Mouse (Mus musculus): ENCODE measurements around the gene 4930451I11Rik. TPM values are rescaled to one million over a fixed set of nuclear protein-coding genes. Genes with fewer than 3 reads are reported as not detected.

Gene 4930451I11Rik
- total RNA-seq, 4 experiments from 2014 or later: 2.3 TPM; not detected in 3

DNA sequence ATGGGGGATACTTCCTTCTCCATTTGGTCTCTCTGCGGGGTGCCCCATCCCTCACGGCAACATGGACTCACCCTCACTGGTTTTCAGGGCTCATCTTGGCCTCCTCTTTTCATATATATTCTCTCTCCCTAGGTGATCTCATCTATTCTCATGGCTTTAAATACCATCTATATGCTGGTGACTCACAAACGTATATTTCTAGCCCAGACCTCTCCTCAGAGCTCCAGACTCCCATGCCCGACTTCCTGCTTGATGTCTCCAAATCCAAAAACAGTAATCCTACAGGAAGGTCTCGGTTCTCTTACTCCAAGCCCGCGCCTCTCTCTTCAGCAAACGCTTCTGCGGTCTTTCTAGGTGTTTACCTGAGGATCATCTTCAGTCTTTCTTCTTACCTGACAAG lies 11.8 kb upstream of the 4930451I11Rik start:
- no peak for DNase-seq (ENCODE audit: low spot score in 2 of 2)

DNA sequence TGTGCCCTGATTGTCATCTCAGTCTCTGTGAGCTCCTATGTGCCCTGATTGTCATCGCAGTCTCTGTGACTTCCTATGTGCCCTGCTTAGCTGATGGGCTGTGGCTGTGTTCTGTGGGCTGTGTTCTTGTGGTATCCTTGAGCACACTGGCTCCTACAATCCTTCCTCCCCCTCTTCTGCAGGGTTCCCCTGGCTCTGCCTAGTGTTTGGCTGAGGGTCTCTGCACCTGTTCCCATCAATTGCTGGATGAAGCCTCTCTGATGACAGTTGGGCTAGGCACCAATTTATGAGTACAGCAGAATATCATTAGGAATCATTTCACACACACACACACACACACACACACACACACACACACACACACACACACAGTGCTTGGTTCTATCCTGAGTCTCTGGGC lies 1.9 kb upstream of the 4930451I11Rik start:
- no peak for DNase-seq (ENCODE audit: low spot score in 2 of 2)

DNA sequence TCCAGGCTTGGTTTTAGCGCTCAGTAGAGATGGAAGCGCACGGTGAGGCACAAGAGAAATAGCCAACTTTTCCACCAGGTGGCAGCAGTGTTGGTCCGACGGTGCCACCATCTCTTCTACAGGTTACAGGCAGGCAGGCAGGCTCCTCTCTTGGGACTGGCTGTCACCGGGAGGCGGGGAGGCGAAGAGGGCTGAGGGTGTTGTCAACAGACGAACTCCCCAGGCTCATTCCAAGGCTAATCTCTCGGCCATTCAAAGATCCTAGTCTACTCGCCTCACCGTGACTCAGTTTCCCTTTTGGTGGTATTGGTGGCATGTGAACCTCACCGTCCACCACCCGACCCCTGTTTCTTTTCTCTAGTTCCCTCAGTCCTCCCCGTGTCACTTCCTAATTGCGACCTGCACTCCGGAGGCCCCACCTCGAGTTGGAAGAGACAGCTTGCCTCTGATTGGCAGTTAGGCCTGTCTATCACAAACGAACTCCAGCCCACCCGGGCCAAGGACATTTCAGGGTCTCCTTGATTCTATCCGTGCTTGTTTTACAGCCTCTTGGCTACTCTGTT lies 678 bp upstream of the 4930451I11Rik start:
- peak; percentile 61 to 64 for DNase-seq (ENCODE audit: low spot score in 2 of 2)

- DNase-seq (ENCODE audit: low spot score in 2 of 2): no peak
Measured at GRCm38 (mm10) chr7:126825952-126826351, 5.5 kb downstream of the 4930451I11Rik start.

DNA sequence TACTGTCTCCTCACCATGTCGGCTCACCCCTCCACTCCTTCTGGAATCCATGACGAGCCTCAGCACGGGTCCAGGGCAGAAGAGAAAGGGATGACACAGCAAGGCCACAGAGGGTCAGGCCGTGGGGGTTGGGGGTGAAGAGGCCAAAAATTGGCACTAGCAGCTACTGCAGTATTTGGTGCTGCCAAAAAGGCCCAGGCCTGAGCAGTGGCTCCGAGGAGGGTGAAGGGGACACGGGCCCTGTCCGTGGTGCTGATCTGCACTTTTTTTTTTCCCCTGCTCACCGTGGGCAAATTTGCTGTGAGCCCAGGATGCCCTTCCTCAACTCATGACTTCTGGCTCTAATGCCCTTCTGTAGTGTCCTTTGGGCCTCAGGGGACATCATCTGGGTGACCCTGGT lies 6.0 kb downstream of the 4930451I11Rik start:
- DNase-seq (ENCODE audit: low spot score in 2 of 2): no peak

DNA sequence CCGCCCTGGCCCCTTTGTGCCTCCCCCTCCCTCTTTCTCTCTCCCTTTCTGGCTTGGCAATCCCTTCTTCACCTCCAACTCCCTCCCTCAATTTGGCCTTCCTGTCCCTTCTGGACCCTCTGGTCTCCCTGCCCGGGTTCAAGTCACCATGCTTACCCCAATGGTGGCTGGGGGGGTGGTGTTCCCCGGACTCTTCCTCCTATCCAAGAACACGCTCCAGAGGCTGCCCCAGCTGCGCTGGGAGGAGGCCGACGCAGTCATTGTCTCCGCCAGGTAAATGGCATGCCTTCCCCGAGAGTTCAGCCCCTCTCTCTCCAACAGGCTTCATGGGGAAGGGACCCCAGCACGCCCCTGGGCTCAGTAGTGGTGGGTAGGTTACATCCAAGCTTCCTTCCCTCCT lies 7.5 kb downstream of the 4930451I11Rik start:
- DNase-seq (ENCODE audit: low spot score in 2 of 2): no peak

GRCm38 (mm10) chr7:126823202-126823711 lies 8.2 kb downstream of the 4930451I11Rik start:
- no peak for DNase-seq (ENCODE audit: low spot score in 2 of 2)

GRCm38 (mm10) chr7:126822741-126823140 lies 8.7 kb downstream of the 4930451I11Rik start:
- no peak for DNase-seq (ENCODE audit: low spot score in 2 of 2)

- DNase-seq (ENCODE audit: low spot score in 2 of 2): peak in 1 of 2 experiments; percentile 83
Measured at GRCm38 (mm10) chr7:126821835-126822511, 9.5 kb downstream of the 4930451I11Rik start.

DNA sequence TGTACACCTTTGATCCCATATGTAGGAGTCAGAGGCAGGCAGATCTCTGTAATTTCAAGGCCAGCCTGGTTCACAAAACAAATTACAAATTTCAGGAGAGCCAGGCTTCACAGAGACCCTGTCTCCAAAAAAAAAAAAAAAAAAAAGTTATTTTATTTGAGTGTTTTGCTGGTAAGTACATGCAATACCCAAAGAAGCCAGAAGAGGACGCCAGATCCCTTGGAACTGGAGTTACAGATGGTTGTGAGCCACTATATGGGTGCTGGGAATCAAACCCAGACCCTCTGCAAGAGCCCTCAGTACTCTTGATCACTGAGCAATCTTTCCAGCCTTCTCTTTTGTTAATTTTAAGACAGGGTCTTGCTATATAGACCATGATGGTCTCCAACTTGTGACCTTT lies 12.6 kb downstream of the 4930451I11Rik start:
- no peak for DNase-seq (ENCODE audit: low spot score in 2 of 2)

- no peak for DNase-seq (ENCODE audit: low spot score in 2 of 2)
Measured at GRCm38 (mm10) chr7:126817595-126817994, 13.8 kb downstream of the 4930451I11Rik start.

- DNase-seq (ENCODE audit: low spot score in 2 of 2): no peak
Measured at GRCm38 (mm10) chr7:126816494-126816893, 14.9 kb downstream of the 4930451I11Rik start.

- no peak for DNase-seq (ENCODE audit: low spot score in 2 of 2)
Measured at GRCm38 (mm10) chr7:126815726-126816222, 15.7 kb downstream of the 4930451I11Rik start.

- DNase-seq (ENCODE audit: low spot score in 2 of 2): no peak
Measured at GRCm38 (mm10) chr7:126809723-126810369, 21.6 kb downstream of the 4930451I11Rik start.

DNA sequence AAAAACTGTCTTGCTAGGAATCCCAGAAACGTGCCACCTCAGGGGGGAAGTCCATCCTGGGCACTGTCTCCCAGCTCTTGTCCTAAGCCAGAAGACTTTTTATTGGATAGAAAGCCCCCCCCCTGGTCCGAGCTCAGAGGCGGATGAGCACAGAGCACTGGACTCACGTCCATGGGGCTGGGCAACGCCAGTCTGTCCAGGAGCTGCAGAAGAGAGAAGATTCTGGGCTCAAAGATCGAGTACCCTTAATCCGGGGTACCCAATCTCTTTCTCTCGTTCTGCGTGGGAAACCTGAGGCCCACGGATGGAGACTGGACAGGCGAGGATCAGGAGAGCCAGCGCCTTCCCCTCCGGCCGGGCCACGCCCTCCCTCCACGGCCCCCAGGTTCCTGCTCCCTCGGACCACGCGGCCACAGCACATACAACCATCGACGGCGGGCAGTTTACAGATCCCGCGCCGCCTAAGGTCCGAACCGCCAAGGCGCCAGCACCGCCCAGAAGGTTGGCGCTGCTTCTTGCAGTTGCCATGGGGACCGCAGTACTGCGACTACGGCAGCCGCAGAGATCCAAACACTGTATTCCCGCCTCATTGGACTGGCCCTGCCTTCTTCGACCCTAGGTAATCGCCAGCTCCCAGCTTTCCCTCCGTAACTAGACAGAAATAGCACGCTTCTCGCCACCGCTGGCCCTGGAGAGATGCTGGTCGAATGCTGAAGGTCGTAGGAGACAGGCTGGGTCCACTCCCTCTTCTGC lies 22.6 kb downstream of the 4930451I11Rik start:
- peak; percentile 84 to 85 for DNase-seq (ENCODE audit: low spot score in 2 of 2)

- DNase-seq (ENCODE audit: low spot score in 2 of 2): no peak
Measured at GRCm38 (mm10) chr7:126807405-126807804, 24.0 kb downstream of the 4930451I11Rik start.

- no peak for DNase-seq (ENCODE audit: low spot score in 2 of 2)
Measured at GRCm38 (mm10) chr7:126806956-126807355, 24.5 kb downstream of the 4930451I11Rik start.

DNA sequence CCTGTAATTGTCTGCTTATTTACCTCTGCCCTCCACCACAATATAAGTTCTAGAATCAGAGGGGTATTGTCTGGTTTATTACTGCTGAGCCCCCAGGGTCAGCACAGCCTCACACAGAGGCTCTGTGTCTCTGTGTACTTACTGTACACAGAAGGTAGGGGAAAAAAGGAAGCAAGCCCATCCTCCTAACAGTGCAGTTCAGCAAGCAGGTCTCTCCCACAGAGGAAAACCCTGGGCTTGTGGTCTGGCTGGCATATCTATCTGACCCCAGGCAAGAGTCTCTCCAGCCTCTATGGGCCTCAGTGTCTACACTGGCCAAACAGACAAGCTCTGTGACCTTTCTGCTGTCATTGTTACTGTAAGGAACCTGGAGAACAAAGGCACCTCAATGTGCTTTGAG lies 27.7 kb downstream of the 4930451I11Rik start:
- no peak for DNase-seq (ENCODE audit: low spot score in 2 of 2)

- DNase-seq (ENCODE audit: low spot score in 2 of 2): no peak
Measured at GRCm38 (mm10) chr7:126803181-126803580, 28.3 kb downstream of the 4930451I11Rik start.

- DNase-seq (ENCODE audit: low spot score in 2 of 2): no peak
Measured at GRCm38 (mm10) chr7:126802134-126802889, 29.1 kb downstream of the 4930451I11Rik start.

- DNase-seq (ENCODE audit: low spot score in 2 of 2): no peak
Measured at GRCm38 (mm10) chr7:126801057-126801422, 30.4 kb downstream of the 4930451I11Rik start.

Measured in left cerebral cortex, adult 8-10 months (tissue).